Mouse (Mus musculus): ENCODE results near the gene Gbx2.

DNA sequence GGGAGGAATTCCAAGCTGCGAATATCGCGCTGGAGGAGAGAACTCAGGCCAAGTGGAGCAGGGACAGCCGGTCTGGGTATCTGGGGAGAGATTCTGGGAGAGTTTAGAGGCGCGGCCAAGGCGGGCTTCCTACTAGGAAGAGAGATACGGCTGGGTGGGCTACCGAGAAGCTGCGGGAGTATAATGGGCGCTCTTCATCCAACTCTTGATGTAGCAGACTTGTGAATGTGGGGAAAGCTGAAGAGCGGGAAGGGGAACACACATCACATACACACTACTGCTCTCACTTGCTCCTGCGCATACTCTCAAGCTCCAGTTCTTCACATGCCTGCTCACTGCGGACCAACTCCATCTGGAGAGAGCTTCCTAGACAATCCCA lies 7.3 kb downstream of the Gbx2 start:
- TF ChIP-seq CTCF (IDR thresholded peaks at IDR 0.05; ENCODE audit: low read depth, low read length) (no peak), GATA1 (IDR thresholded peaks at IDR 0.05; ENCODE audit: borderline replicate concordance, low read length) (no peak), POLR2AphosphoS5 (IDR thresholded peaks at IDR 0.05; ENCODE audit: insufficient replicate concordance, low read depth, low read length) (no peak), GATA2 (IDR thresholded peaks at IDR 0.05; ENCODE audit: borderline replicate concordance, low read depth, low read length) (no peak)

Data from G1E (cell line).